Mouse (Mus musculus): ENCODE data around the gene Tnrc6c. TPM values are rescaled to one million over a fixed set of nuclear protein-coding genes. Genes with fewer than 3 reads are reported as not detected.

Gene Tnrc6c
- total and polyA plus RNA-seq, 3 experiments: 6.9 to 16.7 (median 12.8) TPM

GRCm38 (mm10) chr11:117713375-117713774 lies 59.3 kb downstream of the Tnrc6c start:
- TF ChIP-seq ZC3H11A (IDR thresholded peaks at IDR 0.05; ENCODE audit: low read depth, low read length) (no peak), RAD21 (IDR thresholded peaks at IDR 0.05; ENCODE audit: low read depth, low read length) (peak; percentile 1; the same call in 1 of the 2 replicates), SMC3 (IDR thresholded peaks at IDR 0.05; ENCODE audit: low read depth, low read length) (0 out of 2 replicates have a peak, but pooled peaks have one; percentile 3), ZMIZ1 (IDR thresholded peaks at IDR 0.05; ENCODE audit: low read depth, low read length) (0 out of 2 replicates have a peak, but pooled peaks have one; percentile 25), MXI1 (IDR thresholded peaks at IDR 0.05; ENCODE audit: low read depth, low read length) (no peak)
- Histone ChIP-seq H3K4me3 (replicated peaks in 1 of 3; ENCODE audit: low read depth in 2 of 3, low read length in 2 of 3, poor library complexity in 1 of 3) (no peak overlapping the region), H3K9me3 (replicated peaks; ENCODE audit: low read length) (no peaks in the 10 kb centered on the region), H3K27ac (ENCODE audit: insufficient read depth, low read depth) (no peak overlapping the region), H3K79me2 (replicated peaks; ENCODE audit: control insufficient read depth, extremely low read depth, insufficient read depth, poor library complexity, severe bottlenecking) (no peaks in the 10 kb centered on the region), H3K4me1 (ENCODE audit: control insufficient read depth in 1 of 2, insufficient read depth in 2 of 2) (peaks cover 0 to 20% of the 10 kb centered on the region in 2 experiments; a peak in 2 of 4 replicates), H3K36me3 (replicated peaks in 1 of 2; ENCODE audit: control insufficient read depth in 1 of 2, insufficient read depth in 1 of 2, low read length in 1 of 2) (peaks cover 37 to 77% of the 10 kb centered on the region in 2 experiments), H3K9ac (ENCODE audit: insufficient read depth, low read depth) (no peak overlapping the region), H3K4me2 (ENCODE audit: insufficient read depth, low read depth, poor library complexity, severe bottlenecking) (no peak overlapping the region), H3K27me3 (replicated peaks) (no peaks in the 10 kb centered on the region)
- dilution Hi-C loops (cut with MboI; ENCODE audit: extremely low pct_ligation_motif_present, extremely low pct_unique_long_range_greater_than_20kb, low sequenced_read_pairs): no loop called here
- no peak for DNase-seq (ENCODE audit: extremely low read depth)
- in situ Hi-C loops (cut with MboI; ENCODE audit: low pct_ligation_motif_present, low pct_unique_long_range_greater_than_20kb, low sequenced_read_pairs): loop anchor here (10.0 kb wide), 1 partner anchor 111 kb away; the partner anchor contains the start of genes Afmid and Tk1

GRCm38 (mm10) chr11:117718838-117719237 lies 64.7 kb downstream of the Tnrc6c start:
- TF ChIP-seq RAD21 (IDR thresholded peaks at IDR 0.05; ENCODE audit: low read depth, low read length) (no peak), E2F4 (IDR thresholded peaks at IDR 0.05; ENCODE audit: insufficient replicate concordance, low read depth, low read length) (no peak), JUND (conservative IDR thresholded peaks at IDR 0.05; ENCODE audit: low read depth, low read length) (no peak), BHLHE40 (IDR thresholded peaks at IDR 0.05; ENCODE audit: low read depth, low read length) (no peak), MXI1 (IDR thresholded peaks at IDR 0.05; ENCODE audit: low read depth, low read length) (no peak), MEF2A (IDR thresholded peaks at IDR 0.05; ENCODE audit: borderline replicate concordance, low read depth, low read length) (no peak)

GRCm38 (mm10) chr11:117724604-117725301 lies 70.7 kb downstream of the Tnrc6c start:
- H3K36me3 ChIP-seq (replicated peaks in 1 of 2; ENCODE audit: control insufficient read depth in 1 of 2, insufficient read depth in 1 of 2, low read length in 1 of 2): peaks cover 37 to 47% of the 10 kb centered on the region in 2 experiments
- no peaks in the 10 kb centered on the region for H3K9me3 ChIP-seq (replicated peaks; ENCODE audit: low read length)
- no peaks in the 10 kb centered on the region for H3K79me2 ChIP-seq (replicated peaks; ENCODE audit: control insufficient read depth, extremely low read depth, insufficient read depth, poor library complexity, severe bottlenecking)
- H3K27ac ChIP-seq (ENCODE audit: insufficient read depth, low read depth): 0 out of 2 replicates have a peak overlapping the region, but pooled peaks have one; percentile 8
- TF ChIP-seq ZKSCAN1 (IDR thresholded peaks at IDR 0.05; ENCODE audit: borderline replicate concordance, low read depth, low read length): no peak
- TF ChIP-seq HCFC1 (IDR thresholded peaks at IDR 0.05; ENCODE audit: low read depth, low read length): no peak
- no peak for TF ChIP-seq ZNF384 (IDR thresholded peaks at IDR 0.05; ENCODE audit: low read depth, low read length)
- TF ChIP-seq GABPA (IDR thresholded peaks at IDR 0.05; ENCODE audit: insufficient replicate concordance, low read depth, low read length): no peak
- in situ Hi-C loops (cut with MboI; ENCODE audit: low pct_ligation_motif_present, low pct_unique_long_range_greater_than_20kb, low sequenced_read_pairs) (no loop called here), dilution Hi-C loops (cut with MboI; ENCODE audit: extremely low pct_ligation_motif_present, extremely low pct_unique_long_range_greater_than_20kb, low sequenced_read_pairs) (no loop called here)
- H3K4me1 ChIP-seq (ENCODE audit: control insufficient read depth in 1 of 2, insufficient read depth in 2 of 2): peaks cover 3 to 52% of the 10 kb centered on the region in 2 experiments; a peak in 3 of 4 replicates
- no peak overlapping the region for H3K4me2 ChIP-seq (ENCODE audit: insufficient read depth, low read depth, poor library complexity, severe bottlenecking)
- peak; percentile 13 for DNase-seq (ENCODE audit: extremely low read depth)
- H3K9ac ChIP-seq (ENCODE audit: insufficient read depth, low read depth): no peak overlapping the region
- no peaks in the 10 kb centered on the region for H3K27me3 ChIP-seq (replicated peaks)
- no peak overlapping the region for H3K4me3 ChIP-seq (replicated peaks in 1 of 3; ENCODE audit: low read depth in 2 of 3, low read length in 2 of 3, poor library complexity in 1 of 3)

More at GRCm38 (mm10) chr11:117718838-117719237, 64.7 kb downstream of the Tnrc6c start:
- Histone ChIP-seq H3K27me3 (replicated peaks) (no peaks in the 10 kb centered on the region), H3K9ac (ENCODE audit: insufficient read depth, low read depth) (no peak overlapping the region), H3K36me3 (replicated peaks in 1 of 2; ENCODE audit: control insufficient read depth in 1 of 2, insufficient read depth in 1 of 2, low read length in 1 of 2) (peaks cover 67 to 88% of the 10 kb centered on the region in 2 experiments), H3K4me3 (replicated peaks in 1 of 3; ENCODE audit: low read depth in 2 of 3, low read length in 2 of 3, poor library complexity in 1 of 3) (no peak overlapping the region), H3K79me2 (replicated peaks; ENCODE audit: control insufficient read depth, extremely low read depth, insufficient read depth, poor library complexity, severe bottlenecking) (no peaks in the 10 kb centered on the region), H3K4me1 (ENCODE audit: control insufficient read depth in 1 of 2, insufficient read depth in 2 of 2) (peaks cover 0 to 34% of the 10 kb centered on the region in 2 experiments; a peak in 2 of 4 replicates), H3K9me3 (replicated peaks; ENCODE audit: low read length) (no peaks in the 10 kb centered on the region), H3K27ac (ENCODE audit: insufficient read depth, low read depth) (no peak overlapping the region), H3K4me2 (ENCODE audit: insufficient read depth, low read depth, poor library complexity, severe bottlenecking) (no peak overlapping the region)
- in situ Hi-C loops (cut with MboI; ENCODE audit: low pct_ligation_motif_present, low pct_unique_long_range_greater_than_20kb, low sequenced_read_pairs): loop anchor here (10.0 kb wide), 1 partner anchor 106 kb away; the partner anchor contains the start of genes Afmid and Tk1
- DNase-seq (ENCODE audit: extremely low read depth): no peak
- dilution Hi-C loops (cut with MboI; ENCODE audit: extremely low pct_ligation_motif_present, extremely low pct_unique_long_range_greater_than_20kb, low sequenced_read_pairs): no loop called here
